ENCODE assay signal across 14 mouse cellular contexts in the genomic region with DNA sequence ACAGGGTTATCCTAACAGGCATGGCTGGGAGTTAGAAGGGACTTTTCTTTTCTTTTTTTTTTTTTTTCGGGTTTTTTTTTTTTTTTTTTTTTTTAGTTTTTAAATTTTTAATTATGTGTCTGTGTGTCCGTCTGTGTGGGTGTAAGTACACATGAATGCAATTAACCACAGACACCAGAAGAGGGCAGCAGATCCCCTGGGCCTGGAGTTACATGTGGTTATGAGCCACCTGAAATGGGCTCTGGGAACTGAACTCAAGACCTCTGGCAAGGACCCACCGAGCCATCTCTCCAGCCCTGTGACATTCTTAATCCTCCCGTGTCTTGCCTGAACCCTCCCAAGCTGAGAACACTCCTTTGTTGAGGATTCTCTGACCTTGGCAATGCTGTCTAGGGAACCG.
DNase-seq lines count a peak whose midpoint lies in the region; ATAC-seq and TF ChIP-seq lines count a peak whose summit lies in the region.
"Had no signal": no experiment of that assay in that cellular context is flagged by ENCODE, and none has a peak within 500 bp of the region (broad histone marks: within the 10 kb centered on the region; RNA-seq: fewer than 3 reads in every experiment).

No protein-coding gene starts in this region.

- no peak overlapping the region for H3K27ac ChIP-seq in left cerebral cortex, adult 2 months
- no peak overlapping the region for H3K27ac ChIP-seq in embryonic facial prominence, embryonic 11.5 days (replicated peaks; ENCODE audit: low read depth, low read length)
- peak overlapping the region; percentile 83 for H3K27ac ChIP-seq in limb, embryonic 15.5 days
- H3K27ac ChIP-seq in heart, embryonic 10.5 days = no peak overlapping the region
- H3K27ac ChIP-seq: hindbrain, embryonic 15.5 days had no signal

- no peak for DNase-seq in left cerebral cortex, adult 2 months (ENCODE audit: extremely low spot score in 1 of 2, low spot score in 2 of 2)
- no peak for DNase-seq in left cerebral cortex, postnatal 25 days (ENCODE audit: low spot score in 2 of 2)
- DNase-seq in ES-CJ7 (ENCODE audit: low read depth, low spot score) = peak; percentile 64
- DNase-seq in embryonic facial prominence, embryonic 11.5 days (ENCODE audit: low spot score) = peak; percentile 31
- no peak for DNase-seq in adipocyte (ENCODE audit: low spot score)
- DNase-seq in heart, postnatal 10 days = no peak
- DNase-seq in heart, embryonic 10.5 days (ENCODE audit: low spot score) = no peak
- DNase-seq: lung, adult 18-20 months; right cerebral cortex, postnatal 4 days; thymus, postnatal 36 days had no signal

- H3K27me3 ChIP-seq in embryonic facial prominence, embryonic 11.5 days (ENCODE audit: control insufficient read depth, insufficient read depth, low read length) = no peaks in the 10 kb centered on the region
- H3K27me3 ChIP-seq in limb, embryonic 15.5 days = no peaks in the 10 kb centered on the region
- peaks cover 36% of the 10 kb centered on the region for H3K27me3 ChIP-seq in heart, embryonic 10.5 days (ENCODE audit: insufficient read depth, poor library complexity, severe bottlenecking)
- H3K27me3 ChIP-seq: hindbrain, embryonic 15.5 days had no signal

- 86% methylated on average over 5 of the region's 5 CpGs for WGBS in embryonic facial prominence, embryonic 11.5 days
- WGBS in limb, embryonic 15.5 days = 87% methylated on average over 5 of the region's 5 CpGs
- 72% methylated on average over 5 of the region's 5 CpGs for WGBS in heart, embryonic 10.5 days

- peak; percentile 35 for TF ChIP-seq CTCF in left cerebral cortex, adult 2 months (IDR thresholded peaks at IDR 0.05)

- no peak overlapping the region for H3K4me3 ChIP-seq in left cerebral cortex, adult 2 months
- H3K4me3 ChIP-seq in embryonic facial prominence, embryonic 11.5 days (ENCODE audit: low read depth, low read length) = no peak overlapping the region
- no peak overlapping the region for H3K4me3 ChIP-seq in limb, embryonic 15.5 days
- H3K4me3 ChIP-seq in heart, embryonic 10.5 days = no peak overlapping the region
- H3K4me3 ChIP-seq: hindbrain, embryonic 15.5 days had no signal

- H3K4me1 ChIP-seq in embryonic facial prominence, embryonic 11.5 days (ENCODE audit: control insufficient read depth, insufficient read depth, low read length) = peaks cover 9% of the 10 kb centered on the region; the same call in 1 of the 2 replicates
- peaks cover 52% of the 10 kb centered on the region for H3K4me1 ChIP-seq in limb, embryonic 15.5 days
- H3K4me1 ChIP-seq in heart, embryonic 10.5 days = peaks cover 53% of the 10 kb centered on the region

- no peak overlapping the region for H3K9ac ChIP-seq in embryonic facial prominence, embryonic 11.5 days (replicated peaks; ENCODE audit: low read length)
- no peak overlapping the region for H3K9ac ChIP-seq in limb, embryonic 15.5 days
- H3K9ac ChIP-seq: hindbrain, embryonic 15.5 days had no signal

- intact Hi-C loops in left cerebral cortex, adult 2 months (cut with DNase I) = no loop called here
- intact Hi-C loops in left cerebral cortex, postnatal 25 days (cut with DNase I) = no loop called here
- intact Hi-C loops in heart, postnatal 10 days (cut with DNase I) = loop anchor here (5.0 kb wide), 1 partner anchor 67 kb away; no protein-coding TSS in a partner anchor

- no peaks in the 10 kb centered on the region for H3K36me3 ChIP-seq in embryonic facial prominence, embryonic 11.5 days (replicated peaks; ENCODE audit: control insufficient read depth, insufficient read depth, low read depth, low read length)
- H3K36me3 ChIP-seq in limb, embryonic 15.5 days = no peaks in the 10 kb centered on the region
- H3K36me3 ChIP-seq in heart, embryonic 10.5 days = no peaks in the 10 kb centered on the region
- H3K36me3 ChIP-seq: hindbrain, embryonic 15.5 days had no signal

- H3K4me2 ChIP-seq in embryonic facial prominence, embryonic 11.5 days (ENCODE audit: low read depth, low read length) = no peak overlapping the region
- no peak overlapping the region for H3K4me2 ChIP-seq in limb, embryonic 15.5 days
- H3K4me2 ChIP-seq: hindbrain, embryonic 15.5 days had no signal

- no peak for ATAC-seq in embryonic facial prominence, embryonic 11.5 days (replicated peaks; ENCODE audit: insufficient number of reproducible peaks, low FRiP score, low TSS enrichment, low read depth)
- no peak for ATAC-seq in limb, embryonic 15.5 days (ENCODE audit: insufficient number of reproducible peaks, low FRiP score, low TSS enrichment, low read depth)
- ATAC-seq: forebrain, embryonic 14.5 days; midbrain, embryonic 16.5 days had no signal

- no peaks in the 10 kb centered on the region for H3K9me3 ChIP-seq in embryonic facial prominence, embryonic 11.5 days (replicated peaks; ENCODE audit: control insufficient read depth, low read length)
- H3K9me3 ChIP-seq in limb, embryonic 15.5 days = no peaks in the 10 kb centered on the region
- no peaks in the 10 kb centered on the region for H3K9me3 ChIP-seq in heart, embryonic 10.5 days
- H3K9me3 ChIP-seq: hindbrain, embryonic 15.5 days had no signal

Comparison
In these comparisons a context has a peak if more than half of its experiments do, and no peak if none do; other contexts are left out.
1. DNase-seq: peak in ES-CJ7 (single experiment) and embryonic facial prominence, embryonic 11.5 days (single experiment); none in left cerebral cortex, adult 2 months (0 of 2), left cerebral cortex, postnatal 25 days (0 of 2), adipocyte (single experiment), heart, postnatal 10 days (0 of 2) and heart, embryonic 10.5 days (single experiment).